Comparison of ENCODE assay signal across 8 mouse cellular contexts in genomic region chr11:35317221-35317620, GRCm38 (mm10).
"Had no signal": no experiment of that assay in that cellular context is flagged by ENCODE, and none has a peak within 500 bp of the region (broad histone marks: within the 10 kb centered on the region; RNA-seq: fewer than 3 reads in every experiment).

No protein-coding gene starts in this region.

- H3K4me1 ChIP-seq: limb, embryonic 15.5 days; liver, embryonic 13.5 days had no signal

- H3K36me3 ChIP-seq: kidney, embryonic 15.5 days; limb, embryonic 15.5 days; liver, embryonic 13.5 days; midbrain, embryonic 12.5 days had no signal

- H3K27ac ChIP-seq: kidney, embryonic 15.5 days; limb, embryonic 15.5 days; liver, embryonic 13.5 days had no signal

- H3K27me3 ChIP-seq: kidney, embryonic 15.5 days; limb, embryonic 15.5 days; liver, embryonic 13.5 days had no signal

- H3K4me3 ChIP-seq: kidney, embryonic 15.5 days; limb, embryonic 15.5 days; liver, embryonic 13.5 days; midbrain, embryonic 12.5 days had no signal

- DNase-seq: kidney, postnatal 14 days; liver, embryonic 13.5 days; lung, adult 18-20 months; right cerebral cortex, postnatal 25 days; thymus, postnatal 4 days had no signal

- H3K9me3 ChIP-seq: kidney, embryonic 15.5 days; limb, embryonic 15.5 days; liver, embryonic 13.5 days; midbrain, embryonic 12.5 days had no signal
